Mouse (Mus musculus) C2C12 (cell line): Measurements from ENCODE around the gene Thbs3.

Experiments used
- CTCF ChIP-seq: IDR thresholded peaks from one replicate; pipeline ENCODE4 v1.5.1; 2011; ENCODE audit not compliant: control insufficient read depth, insufficient read depth, insufficient read length
- FOSL1 ChIP-seq: IDR thresholded peaks from one replicate; pipeline ENCODE4 v1.8.0; 2011; ENCODE audit warnings: mild to moderate bottlenecking, low read length; ENCODE audit not compliant: poor library complexity, insufficient read depth, severe bottlenecking
- MAX ChIP-seq: IDR thresholded peaks from one replicate; pipeline ENCODE4 v1.6.1; 2011; ENCODE audit warnings: mild to moderate bottlenecking, control low read depth
- MYOG ChIP-seq: IDR thresholded peaks from one replicate; pipeline ENCODE4 v1.6.1; 2011; ENCODE audit not compliant: control insufficient read depth, insufficient read length; ENCODE audit errors: extremely low read depth
- USF1 ChIP-seq: IDR thresholded peaks from one replicate; pipeline ENCODE4 v1.6.1; 2011; ENCODE audit warnings: low read depth, mild to moderate bottlenecking, control low read depth, moderate library complexity

- no peak for TF ChIP-seq CTCF
- TF ChIP-seq FOSL1 = no peak
- TF ChIP-seq USF1 = no peak
- TF ChIP-seq MAX = no peak
- TF ChIP-seq MYOG = no peak
Measured at GRCm38 (mm10) chr3:89203142-89203514, 11.9 kb upstream of the Thbs3 start.
